Mouse (Mus musculus): ENCODE data around the gene Mad2l2. TPM values are rescaled to one million over a fixed set of nuclear protein-coding genes. Genes with fewer than 3 reads are reported as not detected.
"Not testable (repeated sequence)": the region's sequence is repeated elsewhere in the genome, so short reads cannot be mapped to it uniquely, and the experiment has no call there.

Mad2l2 gene
- polyA plus RNA-seq, 1 experiment from 2014 or later: 18.8 TPM

GRCm38 (mm10) chr4:148114758-148115391, 15.3 kb upstream of the Mad2l2 start:
- Histone ChIP-seq H3K27ac (ENCODE audit: low read depth) (no peak overlapping the region), H3K27me3 (ENCODE audit: insufficient read depth, low read length) (peaks cover 12% of the 10 kb centered on the region; the same call in 1 of the 2 replicates), H3K36me3 (replicated peaks; ENCODE audit: insufficient read depth, low read length) (no peaks in the 10 kb centered on the region), H3K9ac (replicated peaks) (no peak overlapping the region), H3K4me3 (ENCODE audit: low read depth, low read length) (no peak overlapping the region), H3K4me1 (ENCODE audit: insufficient read depth) (0 out of 2 replicates have a peak, but pooled peaks cover 3% of the 10 kb centered on the region), H3K4me2 (ENCODE audit: low read depth, low read length) (no peak overlapping the region), H3K9me3 (ENCODE audit: low read length) (0 out of 2 replicates have a peak, but pooled peaks cover 2% of the 10 kb centered on the region)
- no peak for TF ChIP-seq EP300 (IDR thresholded peaks at IDR 0.05; ENCODE audit: low read depth)
- peak; percentile 99 for TF ChIP-seq CTCF (IDR thresholded peaks at IDR 0.05; ENCODE audit: low read depth)
- WGBS (ENCODE audit: insufficient replicate concordance): 7% methylated on average over 15 of the region's 15 CpGs
- ATAC-seq (peak; percentile 63), DNase-seq (peak; percentile 88)

DNA sequence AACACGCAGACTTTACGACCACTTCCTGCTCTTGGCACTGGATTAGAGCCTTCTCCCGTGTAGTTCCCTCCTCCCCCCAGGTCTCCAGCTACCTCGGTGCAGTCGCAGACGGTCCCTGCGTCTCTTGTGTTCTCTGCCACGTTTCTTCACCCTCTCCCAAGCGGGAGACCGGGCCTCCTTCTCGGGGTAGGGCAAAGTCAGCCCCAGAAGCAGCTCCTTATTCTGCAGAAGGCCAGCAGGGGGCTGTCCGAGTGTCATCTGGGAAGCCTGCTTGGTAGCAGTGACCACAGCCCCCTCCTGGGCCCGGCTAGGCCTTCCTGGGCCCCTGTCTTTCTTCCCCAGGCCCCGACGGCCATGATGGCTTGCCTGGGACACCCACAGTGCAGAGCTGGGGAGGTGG, 14.7 kb upstream of the Mad2l2 start:
- peaks cover 12% of the 10 kb centered on the region; the same call in 1 of the 2 replicates for H3K27me3 ChIP-seq (ENCODE audit: insufficient read depth, low read length)
- 0 out of 2 replicates have a peak, but pooled peaks cover 2% of the 10 kb centered on the region for H3K9me3 ChIP-seq (ENCODE audit: low read length)
- no peak overlapping the region for H3K4me2 ChIP-seq (ENCODE audit: low read depth, low read length)
- DNase-seq: peak; percentile 38
- peak; percentile 56 for TF ChIP-seq CTCF (IDR thresholded peaks at IDR 0.05; ENCODE audit: low read depth)
- TF ChIP-seq EP300 (IDR thresholded peaks at IDR 0.05; ENCODE audit: low read depth): no peak
- no peaks in the 10 kb centered on the region for H3K36me3 ChIP-seq (replicated peaks; ENCODE audit: insufficient read depth, low read length)
- H3K4me1 ChIP-seq (ENCODE audit: insufficient read depth): 0 out of 2 replicates have a peak, but pooled peaks cover 3% of the 10 kb centered on the region
- no peak overlapping the region for H3K4me3 ChIP-seq (ENCODE audit: low read depth, low read length)
- no peak overlapping the region for H3K27ac ChIP-seq (ENCODE audit: low read depth)
- H3K9ac ChIP-seq (replicated peaks): no peak overlapping the region
- WGBS (ENCODE audit: insufficient replicate concordance): 6% methylated on average over 15 of the region's 15 CpGs
- no peak for ATAC-seq

- H3K4me2 ChIP-seq (ENCODE audit: low read depth, low read length): no peak overlapping the region
- TF ChIP-seq EP300 (IDR thresholded peaks at IDR 0.05; ENCODE audit: low read depth) (no peak), CTCF (IDR thresholded peaks at IDR 0.05; ENCODE audit: low read depth) (peak; percentile 40)
- no peak overlapping the region for H3K4me3 ChIP-seq (ENCODE audit: low read depth, low read length)
- no peaks in the 10 kb centered on the region for H3K36me3 ChIP-seq (replicated peaks; ENCODE audit: insufficient read depth, low read length)
- H3K9ac ChIP-seq (replicated peaks): no peak overlapping the region
- 0 out of 2 replicates have a peak, but pooled peaks cover 2% of the 10 kb centered on the region for H3K9me3 ChIP-seq (ENCODE audit: low read length)
- H3K27ac ChIP-seq (ENCODE audit: low read depth): no peak overlapping the region
- no peak for ATAC-seq
- WGBS (ENCODE audit: insufficient replicate concordance): 76% methylated on average over 4 of the region's 4 CpGs
- 0 out of 2 replicates have a peak, but pooled peaks cover 3% of the 10 kb centered on the region for H3K4me1 ChIP-seq (ENCODE audit: insufficient read depth)
- DNase-seq: no peak
- H3K27me3 ChIP-seq (ENCODE audit: insufficient read depth, low read length): peaks cover 12% of the 10 kb centered on the region; the same call in 1 of the 2 replicates
These were observed 13.5 kb upstream of the Mad2l2 start for GRCm38 (mm10) chr4:148116657-148117056.

DNA sequence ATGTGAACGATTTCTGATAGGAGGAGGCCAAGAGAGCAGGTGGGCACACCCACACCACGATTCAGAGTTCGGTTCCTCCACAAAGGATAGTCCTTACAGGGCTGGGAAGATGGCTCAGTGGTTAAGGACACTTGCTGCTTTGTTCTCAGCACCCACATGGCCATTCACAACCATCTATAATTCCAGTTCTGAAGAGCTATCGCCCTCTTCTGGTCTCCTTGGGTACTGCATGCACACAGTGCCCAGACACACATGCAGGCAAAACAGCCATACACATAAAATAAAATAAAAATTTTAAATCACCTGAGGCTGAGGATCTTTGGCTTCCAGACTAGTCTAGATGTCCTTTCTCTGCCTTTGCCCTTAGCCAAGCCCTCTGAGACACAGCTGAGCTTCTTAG, 12.8 kb upstream of the Mad2l2 start:
- no peak overlapping the region for H3K9ac ChIP-seq (replicated peaks)
- 0 out of 2 replicates have a peak, but pooled peaks cover 2% of the 10 kb centered on the region for H3K9me3 ChIP-seq (ENCODE audit: low read length)
- ATAC-seq (no peak), DNase-seq (no peak)
- H3K27me3 ChIP-seq (ENCODE audit: insufficient read depth, low read length): peaks cover 12% of the 10 kb centered on the region; the same call in 1 of the 2 replicates
- no peak overlapping the region for H3K27ac ChIP-seq (ENCODE audit: low read depth)
- 63% methylated on average over 4 of the region's 4 CpGs for WGBS (ENCODE audit: insufficient replicate concordance)
- no peak overlapping the region for H3K4me2 ChIP-seq (ENCODE audit: low read depth, low read length)
- H3K4me1 ChIP-seq (ENCODE audit: insufficient read depth): 0 out of 2 replicates have a peak, but pooled peaks cover 3% of the 10 kb centered on the region
- TF ChIP-seq CTCF (IDR thresholded peaks at IDR 0.05; ENCODE audit: low read depth) (peak; percentile 56), EP300 (IDR thresholded peaks at IDR 0.05; ENCODE audit: low read depth) (no peak)
- no peaks in the 10 kb centered on the region for H3K36me3 ChIP-seq (replicated peaks; ENCODE audit: insufficient read depth, low read length)
- no peak overlapping the region for H3K4me3 ChIP-seq (ENCODE audit: low read depth, low read length)

DNA sequence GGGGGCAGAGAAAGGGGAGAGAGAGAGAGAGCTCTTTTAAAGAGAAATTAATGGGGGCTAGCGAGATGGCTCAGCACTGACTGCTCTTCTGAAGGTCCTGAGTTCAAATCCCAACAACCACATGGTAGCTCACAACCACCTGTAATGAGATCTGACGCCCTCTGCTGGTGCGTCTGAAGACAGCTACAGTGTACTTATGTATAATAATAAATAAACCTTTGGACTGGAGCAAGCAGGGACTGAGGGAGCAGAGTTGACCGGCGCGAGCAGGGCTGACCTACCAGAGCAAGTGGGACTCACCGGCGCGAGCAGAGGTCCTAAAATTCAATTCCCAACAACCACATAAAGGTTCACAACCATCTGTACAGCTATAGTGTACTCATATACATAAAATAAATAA, 10.6 kb upstream of the Mad2l2 start:
- H3K9me3 ChIP-seq (ENCODE audit: low read length); H3K4me1 ChIP-seq (ENCODE audit: insufficient read depth); DNase-seq; H3K9ac ChIP-seq (replicated peaks); H3K27me3 ChIP-seq (ENCODE audit: insufficient read depth, low read length); H3K4me3 ChIP-seq (ENCODE audit: low read depth, low read length); H3K36me3 ChIP-seq (replicated peaks; ENCODE audit: insufficient read depth, low read length); H3K27ac ChIP-seq (ENCODE audit: low read depth); H3K4me2 ChIP-seq (ENCODE audit: low read depth, low read length): not testable (repeated sequence)
- peak; percentile 70 for ATAC-seq
- peak; percentile 41; the same call in 1 of the 2 replicates for TF ChIP-seq CTCF (IDR thresholded peaks at IDR 0.05; ENCODE audit: low read depth)
- 64% methylated on average over 9 of the region's 9 CpGs for WGBS (ENCODE audit: insufficient replicate concordance)

DNA sequence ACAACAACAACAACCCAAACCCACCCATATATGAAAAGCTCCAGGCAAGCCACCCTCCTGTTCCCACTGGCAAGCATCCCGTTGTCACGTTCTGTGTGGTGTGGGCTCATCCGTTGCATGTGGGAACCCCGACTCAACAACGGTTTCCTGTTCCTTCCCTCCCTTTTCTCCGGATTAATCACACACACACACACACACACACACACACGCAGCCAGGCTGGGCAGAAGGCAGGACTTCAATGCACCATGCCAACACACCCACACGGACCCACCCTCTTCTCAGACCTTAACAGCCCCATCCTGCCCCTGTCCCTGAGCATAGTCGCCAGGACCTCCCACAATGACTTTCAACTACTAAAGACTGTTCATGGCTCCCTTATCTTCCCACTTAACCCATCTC, 9.6 kb upstream of the Mad2l2 start:
- DNase-seq: no peak
- Histone ChIP-seq H3K4me3 (ENCODE audit: low read depth, low read length) (no peak overlapping the region), H3K4me2 (ENCODE audit: low read depth, low read length) (no peak overlapping the region), H3K27ac (ENCODE audit: low read depth) (no peak overlapping the region), H3K9ac (replicated peaks) (no peak overlapping the region), H3K9me3 (ENCODE audit: low read length) (0 out of 2 replicates have a peak, but pooled peaks cover 2% of the 10 kb centered on the region), H3K36me3 (replicated peaks; ENCODE audit: insufficient read depth, low read length) (no peaks in the 10 kb centered on the region), H3K4me1 (ENCODE audit: insufficient read depth) (no peaks in the 10 kb centered on the region), H3K27me3 (ENCODE audit: insufficient read depth, low read length) (no peaks in the 10 kb centered on the region)
- WGBS (ENCODE audit: insufficient replicate concordance): 65% methylated on average over 9 of the region's 9 CpGs
- no peak for ATAC-seq
- no peak for TF ChIP-seq CTCF (IDR thresholded peaks at IDR 0.05; ENCODE audit: low read depth)
- no peak for TF ChIP-seq EP300 (IDR thresholded peaks at IDR 0.05; ENCODE audit: low read depth)

Measured in liver, postnatal 0 days (tissue).